Mouse (Mus musculus) intestine, embryonic 15.5 days (tissue): Measurements from ENCODE around the gene Ndufb5. TPM values are rescaled to one million over a fixed set of nuclear protein-coding genes. Genes with fewer than 3 reads are reported as not detected.
A peak's percentile ranks its signal among the peaks of the same experiment; 100 is the strongest.
"Not testable (repeated sequence)": the region's sequence is repeated elsewhere in the genome, so short reads cannot be mapped to it uniquely, and the experiment has no call there.

ENCODE experiments used
- ATAC-seq: fragments of 200-750 bp; cut with Nextera tagmentation; 2 replicates; pipeline ENCODE4 v1.8.0; 2017; ENCODE audit warnings: moderate TSS enrichment, moderate library complexity
- H3K27ac ChIP-seq: fragments of 300-500 bp; sonication (generic); 2 replicates; pipeline ENCODE4 v1.5.1; 2015; ENCODE audit warnings: mild to moderate bottlenecking, inconsistent platforms
- H3K27me3 ChIP-seq: fragments of 300-500 bp; sonication (generic); replicated peaks from 2 replicates; pipeline ENCODE4 v1.6.1; 2015; ENCODE audit warnings: inconsistent platforms
- H3K36me3 ChIP-seq: fragments of 300-500 bp; sonication (generic); 2 replicates; pipeline ENCODE4 v1.6.1; 2015; ENCODE audit warnings: inconsistent platforms
- H3K4me1 ChIP-seq: fragments of 300-500 bp; sonication (generic); replicated peaks from 2 replicates; pipeline ENCODE4 v1.6.1; 2015; ENCODE audit warnings: inconsistent platforms
- H3K4me2 ChIP-seq: fragments of 300-500 bp; sonication (generic); replicated peaks from 2 replicates; pipeline ENCODE4 v1.6.1; 2015; ENCODE audit warnings: mild to moderate bottlenecking, inconsistent platforms
- H3K4me3 ChIP-seq: fragments of 300-500 bp; sonication (generic); replicated peaks from 2 replicates; pipeline ENCODE4 v1.5.1; 2015; ENCODE audit warnings: inconsistent platforms
- H3K9ac ChIP-seq: fragments of 300-500 bp; sonication (generic); 2 replicates; pipeline ENCODE4 v1.6.1; 2015; ENCODE audit warnings: inconsistent platforms
- H3K9me3 ChIP-seq: fragments of 300-500 bp; sonication (generic); 2 replicates; pipeline ENCODE4 v1.6.1; 2016; ENCODE audit warnings: inconsistent platforms
- WGBS: fragments of 180-500 bp; shearing (Covaris S2); methylation state at CpG from one replicate; pipeline ENCODE4 v1.1.7; 2015; 5-methylcytosine and 5-hydroxymethylcytosine counted together
- polyA plus RNA-seq: library from polyadenylated mRNA; unstranded; fragments of >200 nt; fragmentation: Nextera tagmentation; extraction: Ambion mirVana; gene quantifications from 2 replicates; pipeline ENCODE4 v1.2.1, GENCODE M21; 2015

The Ndufb5 gene
- 372 and 411 TPM in 2 replicates for polyA plus RNA-seq

- peak; percentile 98 for ATAC-seq
- Histone ChIP-seq H3K36me3 (peaks cover 11% of the 10 kb centered on the region; the same call in 1 of the 2 replicates), H3K9me3 (no peaks in the 10 kb centered on the region), H3K9ac (peak within 1 kb of the TSS; percentile 81), H3K4me3 (peak within 1 kb of the TSS; percentile 84), H3K4me1 (peaks cover 10% of the 10 kb centered on the region; the same call in 1 of the 2 replicates), H3K27ac (peak within 1 kb of the TSS; percentile 81), H3K4me2 (peak within 1 kb of the TSS; percentile 69), H3K27me3 (no peaks in the 10 kb centered on the region)
- WGBS: under 1% methylated on average over 62 of the region's 62 CpGs
Measured at GRCm38 (mm10) chr3:32736244-32737171, at the start of gene Ndufb5. Ndufb5 (plus strand) TSS chr3:32736990.

DNA sequence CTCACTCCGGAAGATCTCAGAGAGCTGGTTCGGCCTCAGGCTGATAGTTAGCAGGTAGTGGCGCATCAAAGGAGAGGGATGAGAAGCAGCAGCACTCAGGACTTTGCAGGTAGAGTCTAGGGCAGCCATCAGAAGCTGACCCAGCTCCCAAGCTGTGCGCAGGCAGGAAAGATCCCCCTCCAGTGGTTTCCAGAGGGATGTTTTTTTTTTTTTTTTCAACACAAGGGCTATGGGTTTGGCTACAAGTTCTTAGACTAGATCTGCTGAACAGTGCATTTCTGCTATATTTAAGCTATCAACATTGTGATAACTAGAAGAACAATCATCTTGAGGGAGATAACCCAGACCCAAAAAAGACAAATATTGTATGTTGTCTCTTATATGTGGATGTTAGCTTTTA is 49.6 kb upstream of the Ndufb5 start:
- Histone ChIP-seq H3K9me3 (no peaks in the 10 kb centered on the region), H3K27ac (no peak overlapping the region), H3K4me3 (no peak overlapping the region), H3K36me3 (no peaks in the 10 kb centered on the region), H3K27me3 (no peaks in the 10 kb centered on the region), H3K9ac (no peak overlapping the region), H3K4me2 (no peak overlapping the region), H3K4me1 (no peaks in the 10 kb centered on the region)
- ATAC-seq: no peak
- 49% methylated on average over 4 of the region's 4 CpGs for WGBS

- peak; percentile 96 for ATAC-seq
- Histone ChIP-seq H3K4me1 (no peaks in the 10 kb centered on the region), H3K4me2 (no peak overlapping the region), H3K36me3 (no peaks in the 10 kb centered on the region), H3K4me3 (no peak overlapping the region), H3K9ac (no peak overlapping the region), H3K27me3 (no peaks in the 10 kb centered on the region), H3K27ac (0 out of 2 replicates have a peak overlapping the region, but pooled peaks have one; percentile 13), H3K9me3 (no peaks in the 10 kb centered on the region)
- 52% methylated on average over 9 of the region's 9 CpGs for WGBS
Measured at GRCm38 (mm10) chr3:32689567-32689999, 47.2 kb upstream of the Ndufb5 start.

DNA sequence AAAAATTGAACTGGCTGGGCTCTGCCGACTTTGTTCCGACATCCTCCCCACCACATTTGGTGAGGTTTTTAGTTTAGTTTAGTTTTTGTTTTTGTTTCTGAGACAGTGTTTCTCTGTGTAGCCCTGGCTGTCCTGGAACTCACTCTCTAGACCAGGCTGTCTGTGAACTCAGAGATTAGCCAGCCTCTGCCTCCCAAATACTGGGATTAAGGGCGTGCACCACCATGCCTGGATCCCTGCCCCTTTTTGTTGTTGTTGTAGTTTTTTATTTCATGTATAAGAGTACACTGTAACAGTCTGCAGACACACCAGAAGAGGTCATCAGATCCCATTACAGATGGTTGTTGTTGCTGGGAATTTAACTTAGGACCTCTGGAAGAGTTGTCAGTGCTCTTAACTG is 46.8 kb upstream of the Ndufb5 start:
- Histone ChIP-seq H3K4me2 (no peak overlapping the region), H3K27ac (0 out of 2 replicates have a peak overlapping the region, but pooled peaks have one; percentile 13), H3K36me3 (no peaks in the 10 kb centered on the region), H3K4me3 (no peak overlapping the region), H3K9me3 (no peaks in the 10 kb centered on the region), H3K27me3 (no peaks in the 10 kb centered on the region), H3K9ac (no peak overlapping the region), H3K4me1 (no peaks in the 10 kb centered on the region)
- peak; percentile 66 for ATAC-seq
- 70% methylated on average over 3 of the region's 3 CpGs for WGBS

GRCm38 (mm10) chr3:32690901-32691300 is 45.9 kb upstream of the Ndufb5 start:
- Histone ChIP-seq H3K9ac (no peak overlapping the region), H3K4me3 (no peak overlapping the region), H3K4me1 (no peaks in the 10 kb centered on the region), H3K27ac (no peak overlapping the region), H3K9me3 (no peaks in the 10 kb centered on the region), H3K27me3 (no peaks in the 10 kb centered on the region), H3K36me3 (no peaks in the 10 kb centered on the region), H3K4me2 (no peak overlapping the region)
- no peak for ATAC-seq
- 54% methylated on average over 1 of the region's 1 CpGs for WGBS

DNA sequence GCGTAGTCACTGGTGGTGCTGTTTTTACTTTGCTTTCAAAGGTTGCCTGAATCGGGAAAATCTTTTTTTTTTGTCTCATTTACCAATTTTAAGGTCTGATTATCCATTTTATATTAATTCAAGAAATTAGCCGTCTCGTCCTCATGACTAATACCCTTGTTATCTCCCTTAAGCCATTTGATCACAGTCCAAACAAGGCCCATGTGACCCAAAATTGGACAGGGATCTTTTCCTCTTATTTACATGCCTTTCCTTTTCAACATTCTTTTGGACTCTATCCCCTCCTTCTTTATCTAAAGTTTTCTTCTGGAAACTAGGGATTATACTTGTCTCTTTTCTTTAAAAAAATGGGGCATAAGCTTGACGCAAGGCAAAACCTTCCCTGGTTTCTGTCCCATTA is 44.9 kb upstream of the Ndufb5 start:
- no peak overlapping the region for H3K4me2 ChIP-seq
- no peaks in the 10 kb centered on the region for H3K9me3 ChIP-seq
- H3K9ac ChIP-seq: no peak overlapping the region
- H3K27ac ChIP-seq: no peak overlapping the region
- ATAC-seq: no peak
- no peaks in the 10 kb centered on the region for H3K36me3 ChIP-seq
- H3K27me3 ChIP-seq: no peaks in the 10 kb centered on the region
- H3K4me3 ChIP-seq: no peak overlapping the region
- WGBS: 71% methylated on average over 5 of the region's 5 CpGs
- no peaks in the 10 kb centered on the region for H3K4me1 ChIP-seq

DNA sequence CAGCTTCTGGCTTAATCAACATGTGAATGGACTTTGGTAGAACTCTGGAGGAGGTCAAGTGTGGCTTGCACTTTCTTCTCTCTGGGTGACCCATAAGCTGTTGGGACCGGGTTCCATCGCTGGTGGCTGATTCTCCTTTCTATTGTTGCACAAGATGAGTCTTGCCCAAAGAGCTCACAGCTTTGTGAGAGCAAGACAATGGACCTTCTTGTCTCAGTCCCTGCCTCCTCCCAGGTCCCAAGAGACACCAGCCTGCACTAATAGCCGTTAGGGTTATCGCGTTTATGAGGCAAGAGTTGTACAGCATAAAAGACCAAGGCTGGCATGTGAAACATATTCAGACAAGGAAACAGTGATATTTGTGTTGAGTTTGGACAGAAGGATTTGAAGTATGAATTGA is 42.6 kb upstream of the Ndufb5 start:
- H3K4me1 ChIP-seq: no peaks in the 10 kb centered on the region
- no peak overlapping the region for H3K4me2 ChIP-seq
- H3K9me3 ChIP-seq: no peaks in the 10 kb centered on the region
- H3K36me3 ChIP-seq: no peaks in the 10 kb centered on the region
- ATAC-seq: no peak
- H3K4me3 ChIP-seq: no peak overlapping the region
- WGBS: 81% methylated on average over 5 of the region's 5 CpGs
- no peaks in the 10 kb centered on the region for H3K27me3 ChIP-seq
- no peak overlapping the region for H3K27ac ChIP-seq
- H3K9ac ChIP-seq: no peak overlapping the region

- Histone ChIP-seq H3K27ac (no peak overlapping the region), H3K27me3 (no peaks in the 10 kb centered on the region), H3K4me3 (no peak overlapping the region), H3K36me3 (no peaks in the 10 kb centered on the region), H3K4me1 (no peaks in the 10 kb centered on the region), H3K4me2 (no peak overlapping the region), H3K9me3 (no peaks in the 10 kb centered on the region), H3K9ac (no peak overlapping the region)
- ATAC-seq: no peak
- 66% methylated on average over 12 of the region's 12 CpGs for WGBS
Measured at GRCm38 (mm10) chr3:32694737-32695582, 41.8 kb upstream of the Ndufb5 start.

DNA sequence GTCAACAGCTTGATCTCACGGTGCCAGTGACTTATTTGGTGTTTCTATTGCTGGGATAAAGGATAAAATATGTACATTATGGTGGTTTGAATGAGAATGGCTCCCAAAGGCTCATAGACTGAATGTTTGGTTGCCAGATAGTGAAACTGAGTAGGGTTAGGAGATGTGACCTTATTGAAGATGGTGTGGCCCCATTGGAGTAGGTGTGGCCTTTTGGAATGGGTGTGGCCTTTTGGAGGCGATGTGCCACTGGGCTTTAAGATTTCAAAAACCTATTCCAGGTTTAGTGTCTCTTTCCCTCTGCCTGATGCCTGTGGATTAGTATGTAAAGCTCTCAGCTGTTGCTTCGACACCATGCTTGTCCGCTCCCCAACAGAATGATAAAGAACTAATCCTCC is 41.2 kb upstream of the Ndufb5 start:
- Histone ChIP-seq H3K9ac (no peak overlapping the region), H3K9me3 (no peaks in the 10 kb centered on the region), H3K4me1 (no peaks in the 10 kb centered on the region), H3K4me3 (no peak overlapping the region), H3K27ac (no peak overlapping the region), H3K4me2 (no peak overlapping the region), H3K36me3 (no peaks in the 10 kb centered on the region), H3K27me3 (no peaks in the 10 kb centered on the region)
- no peak for ATAC-seq
- 82% methylated on average over 4 of the region's 4 CpGs for whole genome bisulfite sequencing

DNA sequence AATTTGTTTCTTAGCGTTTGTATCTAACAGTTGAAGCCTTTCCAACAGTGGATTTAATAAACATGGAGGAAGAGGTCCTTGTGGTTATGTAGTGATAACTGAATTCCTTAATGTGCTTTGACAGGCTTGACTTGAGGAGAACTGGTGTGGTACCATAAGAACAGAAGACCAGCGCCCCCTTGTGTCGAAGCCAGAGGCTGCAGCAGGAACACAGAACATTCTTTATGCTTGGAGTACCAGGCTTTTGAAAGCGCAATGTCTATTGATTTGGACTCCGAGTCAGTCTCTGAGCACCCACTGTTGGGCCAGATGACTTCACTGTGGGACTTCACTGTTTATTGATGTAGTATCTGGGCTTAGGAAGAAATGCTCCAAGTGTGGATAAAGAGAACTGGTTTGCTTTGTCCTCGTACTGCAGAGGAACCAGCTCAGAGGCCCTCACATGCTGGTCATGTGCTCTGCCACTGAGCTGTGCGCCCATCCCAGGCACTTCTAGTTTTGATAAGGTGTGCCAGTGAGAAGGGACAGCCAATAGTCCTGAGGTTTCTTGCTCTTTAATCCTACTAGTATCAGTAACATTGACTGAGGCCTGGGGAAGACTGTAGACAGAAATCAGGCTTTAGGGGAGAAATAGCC is 38.4 kb upstream of the Ndufb5 start:
- Histone ChIP-seq H3K4me1 (no peaks in the 10 kb centered on the region), H3K36me3 (no peaks in the 10 kb centered on the region), H3K9me3 (no peaks in the 10 kb centered on the region), H3K27me3 (no peaks in the 10 kb centered on the region), H3K4me2 (no peak overlapping the region), H3K4me3 (no peak overlapping the region), H3K9ac (no peak overlapping the region), H3K27ac (no peak overlapping the region)
- ATAC-seq: peak; percentile 86
- 35% methylated on average over 7 of the region's 7 CpGs for WGBS

- 94% methylated on average over 6 of the region's 6 CpGs for WGBS
- H3K9ac ChIP-seq: not testable (repeated sequence)
Measured at GRCm38 (mm10) chr3:32704021-32704420, 32.8 kb upstream of the Ndufb5 start.

GRCm38 (mm10) chr3:32704632-32705031 is 32.2 kb upstream of the Ndufb5 start:
- H3K4me3 ChIP-seq, H3K9ac ChIP-seq, H3K36me3 ChIP-seq, H3K27me3 ChIP-seq, H3K4me2 ChIP-seq, H3K4me1 ChIP-seq, ATAC-seq, H3K27ac ChIP-seq, H3K9me3 ChIP-seq: not testable (repeated sequence)
- 79% methylated on average over 10 of the region's 10 CpGs for WGBS

More at GRCm38 (mm10) chr3:32704021-32704420, 32.8 kb upstream of the Ndufb5 start:
- H3K9me3 ChIP-seq, H3K36me3 ChIP-seq, H3K4me2 ChIP-seq, H3K27me3 ChIP-seq, H3K27ac ChIP-seq, H3K4me3 ChIP-seq, H3K4me1 ChIP-seq, ATAC-seq: not testable (repeated sequence)
